Mouse (Mus musculus) liver, embryonic 12.5 days (tissue): ENCODE measurements at regions not wholly inside any gene's neighbourhood (a gene's known extent, or its start where the extent isn't known, plus 50 kb on each side); places are given as distances from the start of the nearest gene placed in this dataset.
"Not testable (repeated sequence)": the region's sequence is repeated elsewhere in the genome, so short reads cannot be mapped to it uniquely, and the experiment has no call there.

Experiments
- ATAC-seq: fragments of 200-750 bp; cut with Nextera tagmentation; 2 replicates; pipeline ENCODE4 v1.8.0; 2017; ENCODE audit warnings: moderate number of reproducible peaks, mild to moderate bottlenecking, moderate library complexity
- H3K27ac ChIP-seq: fragments of 300-500 bp; sonication (generic); 2 replicates; pipeline ENCODE4 v1.5.1; 2016; ENCODE audit warnings: mild to moderate bottlenecking
- H3K27me3 ChIP-seq: fragments of 300-500 bp; sonication (generic); replicated peaks from 2 replicates; pipeline ENCODE4 v1.6.1; 2016; ENCODE audit warnings: mild to moderate bottlenecking, moderate library complexity
- H3K36me3 ChIP-seq: fragments of 300-500 bp; sonication (generic); 2 replicates; pipeline ENCODE4 v1.6.1; 2016; ENCODE audit warnings: mild to moderate bottlenecking, moderate library complexity
- H3K4me1 ChIP-seq: fragments of 300-500 bp; sonication (generic); 2 replicates; pipeline ENCODE4 v1.6.1; 2016
- H3K4me2 ChIP-seq: fragments of 300-500 bp; sonication (generic); 2 replicates; pipeline ENCODE4 v1.6.1; 2016; ENCODE audit warnings: mild to moderate bottlenecking, moderate library complexity
- H3K4me3 ChIP-seq: fragments of 300-500 bp; sonication (generic); 2 replicates; pipeline ENCODE4 v1.5.1; 2016; ENCODE audit warnings: mild to moderate bottlenecking, moderate library complexity
- H3K9ac ChIP-seq: fragments of 300-500 bp; sonication (generic); 2 replicates; pipeline ENCODE4 v1.6.1; 2016; ENCODE audit warnings: mild to moderate bottlenecking, moderate library complexity
- H3K9me3 ChIP-seq: fragments of 300-500 bp; sonication (generic); replicated peaks from 2 replicates; pipeline ENCODE4 v1.6.1; 2016; ENCODE audit warnings: mild to moderate bottlenecking, moderate library complexity
- WGBS: fragments of 180-500 bp; shearing (Covaris S2); methylation state at CpG from one replicate; pipeline ENCODE4 v1.1.7; 2016; ENCODE audit not compliant: insufficient replicate concordance; 5-methylcytosine and 5-hydroxymethylcytosine counted together

GRCm38 (mm10) chr16:30795501-30795904 lies 196.0 kb downstream of the Fam43a start:
- H3K9ac ChIP-seq: no peak overlapping the region
- H3K9me3 ChIP-seq: no peaks in the 10 kb centered on the region
- 69% methylated on average over 5 of the region's 5 CpGs for WGBS
- no peak overlapping the region for H3K27ac ChIP-seq
- ATAC-seq: no peak
- H3K27me3 ChIP-seq: no peaks in the 10 kb centered on the region
- peaks cover 38% of the 10 kb centered on the region for H3K4me1 ChIP-seq
- H3K36me3 ChIP-seq: no peaks in the 10 kb centered on the region
- H3K4me3 ChIP-seq: no peak overlapping the region
- no peak overlapping the region for H3K4me2 ChIP-seq

- ATAC-seq: peak; percentile 59
- 75% methylated on average over 6 of the region's 6 CpGs for WGBS
- Histone ChIP-seq H3K4me1 (peaks cover 32% of the 10 kb centered on the region), H3K27me3 (no peaks in the 10 kb centered on the region), H3K4me3 (no peak overlapping the region), H3K9me3 (no peaks in the 10 kb centered on the region), H3K9ac (no peak overlapping the region), H3K36me3 (no peaks in the 10 kb centered on the region), H3K27ac (no peak overlapping the region), H3K4me2 (no peak overlapping the region)
Observed at GRCm38 (mm10) chr16:30796103-30796502, 196.6 kb downstream of the Fam43a start.

GRCm38 (mm10) chr16:30797006-30797405 lies 197.5 kb downstream of the Fam43a start:
- no peak overlapping the region for H3K9ac ChIP-seq
- 70% methylated on average over 3 of the region's 3 CpGs for WGBS

GRCm38 (mm10) chr16:30797973-30798471 lies 198.5 kb downstream of the Fam43a start:
- H3K27ac ChIP-seq: no peak overlapping the region
- H3K4me2 ChIP-seq: no peak overlapping the region
- H3K36me3 ChIP-seq: no peaks in the 10 kb centered on the region
- H3K4me3 ChIP-seq: no peak overlapping the region
- H3K9me3 ChIP-seq: no peaks in the 10 kb centered on the region
- H3K9ac ChIP-seq: no peak overlapping the region
- no peaks in the 10 kb centered on the region for H3K27me3 ChIP-seq
- 70% methylated on average over 7 of the region's 7 CpGs for WGBS
- H3K4me1 ChIP-seq: peaks cover 23% of the 10 kb centered on the region; the same call in 1 of the 2 replicates
- ATAC-seq: no peak

More at GRCm38 (mm10) chr16:30797006-30797405, 197.5 kb downstream of the Fam43a start:
- H3K4me3 ChIP-seq: no peak overlapping the region
- no peak for ATAC-seq
- no peaks in the 10 kb centered on the region for H3K9me3 ChIP-seq
- no peaks in the 10 kb centered on the region for H3K36me3 ChIP-seq
- peaks cover 27% of the 10 kb centered on the region; the same call in 1 of the 2 replicates for H3K4me1 ChIP-seq
- no peak overlapping the region for H3K4me2 ChIP-seq
- H3K27ac ChIP-seq: no peak overlapping the region
- H3K27me3 ChIP-seq: no peaks in the 10 kb centered on the region

- H3K4me1 ChIP-seq: 0 out of 2 replicates have a peak, but pooled peaks cover 19% of the 10 kb centered on the region
- no peak overlapping the region for H3K9ac ChIP-seq
- H3K27ac ChIP-seq: no peak overlapping the region
- no peak overlapping the region for H3K4me3 ChIP-seq
- no peaks in the 10 kb centered on the region for H3K36me3 ChIP-seq
- H3K9me3 ChIP-seq: no peaks in the 10 kb centered on the region
- H3K4me2 ChIP-seq: no peak overlapping the region
- WGBS: 64% methylated on average over 1 of the region's 1 CpGs
- no peaks in the 10 kb centered on the region for H3K27me3 ChIP-seq
- no peak for ATAC-seq
Observed at GRCm38 (mm10) chr16:30798536-30798935, 199.0 kb downstream of the Fam43a start.

GRCm38 (mm10) chr16:30799699-30800483 lies 200.4 kb downstream of the Fam43a start:
- Histone ChIP-seq H3K4me2 (no peak overlapping the region), H3K27ac (no peak overlapping the region), H3K9ac (no peak overlapping the region), H3K9me3 (no peaks in the 10 kb centered on the region), H3K36me3 (no peaks in the 10 kb centered on the region), H3K4me1 (0 out of 2 replicates have a peak, but pooled peaks cover 17% of the 10 kb centered on the region), H3K27me3 (no peaks in the 10 kb centered on the region), H3K4me3 (no peak overlapping the region)
- ATAC-seq: no peak
- 42% methylated on average over 12 of the region's 12 CpGs for WGBS

- Histone ChIP-seq H3K9ac (no peak overlapping the region), H3K4me2 (no peak overlapping the region), H3K4me1 (0 out of 2 replicates have a peak, but pooled peaks cover 6% of the 10 kb centered on the region), H3K27me3 (no peaks in the 10 kb centered on the region), H3K27ac (no peak overlapping the region), H3K36me3 (no peaks in the 10 kb centered on the region), H3K4me3 (no peak overlapping the region), H3K9me3 (no peaks in the 10 kb centered on the region)
- no peak for ATAC-seq
- 60% methylated on average over 3 of the region's 3 CpGs for WGBS
Observed at GRCm38 (mm10) chr16:30804018-30804417, 204.5 kb downstream of the Fam43a start.

GRCm38 (mm10) chr16:30806206-30806605 lies 206.7 kb downstream of the Fam43a start:
- WGBS: 62% methylated on average over 4 of the region's 4 CpGs
- H3K27ac ChIP-seq, H3K4me2 ChIP-seq, H3K4me3 ChIP-seq, H3K27me3 ChIP-seq, ATAC-seq, H3K9ac ChIP-seq, H3K4me1 ChIP-seq, H3K9me3 ChIP-seq, H3K36me3 ChIP-seq: not testable (repeated sequence)

GRCm38 (mm10) chr16:30818541-30819120 lies 219.1 kb downstream of the Fam43a start:
- Histone ChIP-seq H3K4me1 (peaks cover 8% of the 10 kb centered on the region; the same call in 1 of the 2 replicates), H3K4me2 (no peak overlapping the region), H3K4me3 (no peak overlapping the region), H3K27me3 (no peaks in the 10 kb centered on the region; the same call in 1 of the 2 replicates), H3K27ac (no peak overlapping the region), H3K36me3 (no peaks in the 10 kb centered on the region), H3K9ac (no peak overlapping the region), H3K9me3 (no peaks in the 10 kb centered on the region)
- no peak for ATAC-seq
- 33% methylated on average over 5 of the region's 5 CpGs for WGBS

GRCm38 (mm10) chr16:30819342-30819741 lies 219.8 kb downstream of the Fam43a start:
- H3K4me1 ChIP-seq: peaks cover 8% of the 10 kb centered on the region; the same call in 1 of the 2 replicates
- ATAC-seq: no peak
- no peaks in the 10 kb centered on the region for H3K36me3 ChIP-seq
- H3K4me2 ChIP-seq: no peak overlapping the region
- no peak overlapping the region for H3K4me3 ChIP-seq
- H3K27ac ChIP-seq: no peak overlapping the region
- H3K27me3 ChIP-seq: no peaks in the 10 kb centered on the region
- no peak overlapping the region for H3K9ac ChIP-seq
- no peaks in the 10 kb centered on the region for H3K9me3 ChIP-seq
- 62% methylated on average over 4 of the region's 4 CpGs for WGBS

- H3K4me2 ChIP-seq: no peak overlapping the region
- no peaks in the 10 kb centered on the region for H3K36me3 ChIP-seq
- peaks cover 8% of the 10 kb centered on the region; the same call in 1 of the 2 replicates for H3K4me1 ChIP-seq
- H3K27me3 ChIP-seq: no peaks in the 10 kb centered on the region
- H3K9me3 ChIP-seq: no peaks in the 10 kb centered on the region
- no peak overlapping the region for H3K27ac ChIP-seq
- no peak overlapping the region for H3K4me3 ChIP-seq
- ATAC-seq: no peak
- no peak overlapping the region for H3K9ac ChIP-seq
- WGBS: 72% methylated on average over 3 of the region's 3 CpGs
Observed at GRCm38 (mm10) chr16:30820234-30820633, 220.7 kb downstream of the Fam43a start.

GRCm38 (mm10) chr16:30820761-30821160 lies 221.2 kb downstream of the Fam43a start:
- WGBS: 65% methylated on average over 4 of the region's 4 CpGs
- Histone ChIP-seq H3K4me3 (no peak overlapping the region), H3K4me2 (no peak overlapping the region), H3K36me3 (no peaks in the 10 kb centered on the region), H3K27me3 (no peaks in the 10 kb centered on the region), H3K9me3 (no peaks in the 10 kb centered on the region), H3K9ac (no peak overlapping the region), H3K27ac (no peak overlapping the region), H3K4me1 (peaks cover 8% of the 10 kb centered on the region; the same call in 1 of the 2 replicates)
- ATAC-seq: no peak
